Mouse (Mus musculus): Measurements from ENCODE around the gene Gmeb1.

DNA sequence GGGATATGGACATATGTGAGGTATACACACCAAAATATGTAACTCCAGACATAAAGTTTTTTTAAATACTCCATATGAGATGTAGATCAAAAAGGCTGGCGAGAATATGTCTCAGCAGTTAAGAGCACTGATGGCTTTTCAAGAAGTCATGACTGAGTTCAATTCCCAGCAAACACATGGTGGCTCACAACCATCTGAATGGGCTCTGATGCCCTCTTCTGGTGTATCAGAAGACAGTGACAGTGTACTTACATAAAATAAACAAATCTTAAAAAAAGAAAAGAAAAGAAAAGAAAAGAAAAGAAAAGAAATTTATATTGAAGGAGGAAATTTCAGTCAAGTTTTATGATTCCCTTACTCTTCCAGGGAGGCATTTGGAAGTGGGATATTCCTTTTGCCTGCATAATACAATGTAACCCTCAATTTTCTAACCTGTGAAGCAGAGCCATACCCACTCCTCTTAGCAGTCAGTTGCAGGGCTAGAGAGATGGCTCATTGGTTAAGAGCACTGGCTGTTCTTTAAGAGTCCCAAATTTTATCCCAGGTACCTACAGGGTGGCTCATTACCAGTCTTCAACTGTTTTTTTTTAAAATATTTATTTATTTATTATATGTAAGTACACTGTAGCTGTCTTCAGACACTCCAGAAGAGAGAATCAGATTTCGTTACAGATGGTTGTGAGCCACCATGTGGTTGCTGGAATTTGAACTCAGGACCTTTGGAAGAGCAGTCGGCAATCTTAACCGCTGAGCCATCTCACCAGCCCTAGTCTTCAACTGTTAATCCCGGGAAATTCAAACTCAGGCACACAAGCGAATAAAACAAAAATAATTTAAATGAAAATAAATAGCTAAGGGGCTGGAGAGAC lies 7.7 kb upstream of the Gmeb1 start:
- TF ChIP-seq CTCF (IDR thresholded peaks at IDR 0.05; ENCODE audit: extremely low read depth, insufficient read length, insufficient replicate concordance, low read depth, low read length) (no peak), POLR2A (IDR thresholded peaks at IDR 0.05; ENCODE audit: low read depth, low read length) (no peak)
